Mouse (Mus musculus) kidney, embryonic 14.5 days (tissue): ENCODE results near the gene Tpx2. TPM values are rescaled to one million over a fixed set of nuclear protein-coding genes. Genes with fewer than 3 reads are reported as not detected.

Source experiments
- ATAC-seq: fragments of 200-750 bp; cut with Nextera tagmentation; 2 replicates; pipeline ENCODE4 v1.8.0; 2017; ENCODE audit warnings: moderate number of reproducible peaks, mild to moderate bottlenecking, moderate TSS enrichment, moderate library complexity; ENCODE audit not compliant: low FRiP score, low TSS enrichment
- H3K27ac ChIP-seq: fragments of 300-500 bp; sonication (generic); 2 replicates; pipeline ENCODE4 v1.5.1; 2014; ENCODE audit warnings: low read depth, mild to moderate bottlenecking, low read length, moderate library complexity, mixed read lengths
- H3K27me3 ChIP-seq: fragments of 300-500 bp; sonication (generic); 2 replicates; pipeline ENCODE4 v1.6.1; 2014; ENCODE audit warnings: mild to moderate bottlenecking, low read length; ENCODE audit not compliant: control insufficient read depth, insufficient read depth
- H3K36me3 ChIP-seq: fragments of 300-500 bp; sonication (generic); 2 replicates; pipeline ENCODE4 v1.6.1; 2014; ENCODE audit warnings: low read length, mixed read lengths; ENCODE audit not compliant: control insufficient read depth, insufficient read depth
- H3K4me1 ChIP-seq: fragments of 300-500 bp; sonication (generic); 2 replicates; pipeline ENCODE4 v1.6.1; 2014; ENCODE audit warnings: low read length, mixed read lengths; ENCODE audit not compliant: control insufficient read depth, insufficient read depth
- H3K4me2 ChIP-seq: fragments of 300-500 bp; sonication (generic); replicated peaks from 2 replicates; pipeline ENCODE4 v1.6.1; 2014; ENCODE audit warnings: low read depth, mild to moderate bottlenecking, low read length
- H3K4me3 ChIP-seq: fragments of 300-500 bp; sonication (generic); 2 replicates; pipeline ENCODE4 v1.5.1; 2014; ENCODE audit warnings: mild to moderate bottlenecking, low read length
- H3K9ac ChIP-seq: fragments of 300-500 bp; sonication (generic); 2 replicates; pipeline ENCODE4 v1.6.1; 2014; ENCODE audit warnings: low read depth, mild to moderate bottlenecking, low read length, moderate library complexity
- H3K9me3 ChIP-seq: fragments of 300-500 bp; sonication (generic); 2 replicates; pipeline ENCODE4 v1.6.1; 2016; ENCODE audit warnings: low read length; ENCODE audit not compliant: control insufficient read depth
- WGBS: fragments of 180-500 bp; shearing (Covaris S2); extraction: QIAGEN DNeasy Blood & Tissue Kit; methylation state at CpG from one replicate; pipeline ENCODE4 v1.1.7; 2014; 5-methylcytosine and 5-hydroxymethylcytosine counted together
- polyA plus RNA-seq: library from polyadenylated mRNA; unstranded; fragments of >200 nt; fragmentation: Nextera tagmentation; extraction: Ambion mirVana; gene quantifications from 2 replicates; pipeline ENCODE4 v1.2.1, GENCODE M21; 2014

The Tpx2 gene
- polyA plus RNA-seq, 1 experiment from 2014 or later, result 124 TPM

DNA sequence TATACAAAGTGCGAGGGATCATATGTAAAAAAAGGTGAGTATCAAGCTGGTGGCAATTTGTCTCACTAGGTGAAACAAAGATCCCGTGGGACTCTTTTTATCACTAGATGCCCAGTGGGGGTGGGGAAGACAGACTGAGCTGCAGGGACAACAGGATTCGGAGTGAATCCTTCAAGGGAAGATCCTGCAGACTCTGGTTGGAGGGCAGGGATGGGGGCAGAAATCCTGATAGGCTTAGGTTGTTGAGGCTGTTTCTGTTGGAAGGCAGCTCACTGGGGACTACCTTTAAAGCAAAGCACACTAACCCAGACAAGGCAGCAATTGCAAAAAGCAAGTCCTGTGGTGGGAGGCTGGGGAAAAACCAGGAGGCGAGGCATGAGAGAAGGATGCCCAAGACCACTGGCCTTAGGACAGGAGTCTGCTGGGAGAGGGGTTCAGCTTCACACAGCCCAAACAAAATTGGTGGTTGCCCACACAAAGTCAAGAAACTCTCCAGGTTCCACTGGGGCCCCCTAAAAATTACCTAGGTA, 22.5 kb upstream of the Tpx2 start:
- Histone ChIP-seq H3K4me2 (no peak overlapping the region), H3K9ac (no peak overlapping the region), H3K9me3 (no peaks in the 10 kb centered on the region), H3K27me3 (no peaks in the 10 kb centered on the region), H3K27ac (no peak overlapping the region), H3K4me3 (no peak overlapping the region), H3K4me1 (peaks cover 75% of the 10 kb centered on the region), H3K36me3 (peaks cover 25% of the 10 kb centered on the region)
- ATAC-seq, result no peak
- WGBS, result 74% methylated on average over 4 of the region's 4 CpGs

DNA sequence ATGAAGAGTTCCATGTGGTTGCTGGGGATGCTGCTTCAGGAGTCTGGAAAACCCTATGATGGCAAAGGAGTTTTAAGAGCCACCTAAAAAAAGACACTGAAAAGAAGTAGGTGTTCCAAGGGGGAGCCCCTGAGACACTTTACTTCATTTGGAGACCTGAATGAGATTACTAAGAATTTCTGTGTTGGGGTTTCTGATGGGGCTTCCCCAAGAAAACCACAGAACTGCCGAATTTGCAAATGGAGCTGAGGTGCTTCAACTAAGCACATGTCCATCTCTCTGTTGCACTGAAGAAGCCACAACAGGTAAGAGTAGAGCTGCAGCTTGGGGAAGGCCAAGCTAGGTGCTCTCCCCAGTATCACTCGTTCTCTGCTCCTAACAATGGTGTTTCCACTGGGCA, 22.1 kb upstream of the Tpx2 start:
- Histone ChIP-seq H3K27ac (no peak overlapping the region), H3K9ac (no peak overlapping the region), H3K9me3 (no peaks in the 10 kb centered on the region), H3K27me3 (no peaks in the 10 kb centered on the region), H3K4me1 (peaks cover 71% of the 10 kb centered on the region), H3K36me3 (peaks cover 25% of the 10 kb centered on the region), H3K4me3 (no peak overlapping the region), H3K4me2 (no peak overlapping the region)
- WGBS, result 91% methylated on average over 2 of the region's 2 CpGs
- no peak for ATAC-seq

DNA sequence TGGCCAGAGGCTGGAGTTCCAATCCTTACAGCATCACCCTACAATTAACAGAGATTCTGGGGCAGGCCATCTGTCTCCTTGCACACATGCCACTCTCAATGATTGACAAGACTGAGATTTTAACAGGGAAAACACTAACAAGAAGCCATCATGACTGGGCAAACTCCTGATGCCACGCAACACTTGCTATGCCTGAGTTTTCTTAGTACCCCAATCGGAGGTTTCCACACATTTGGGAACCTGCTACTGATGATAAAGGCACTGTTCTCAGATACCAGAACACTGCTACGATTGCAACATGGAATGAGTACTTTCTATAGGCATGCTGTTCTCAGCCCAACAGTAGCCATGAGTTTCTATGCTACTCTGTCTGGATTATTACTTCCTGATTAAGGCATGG, 21.3 kb upstream of the Tpx2 start:
- Histone ChIP-seq H3K4me2 (peak overlapping the region; percentile 85; the same call in 1 of the 2 replicates), H3K4me3 (no peak overlapping the region), H3K9ac (no peak overlapping the region), H3K4me1 (peaks cover 63% of the 10 kb centered on the region), H3K27ac (no peak overlapping the region), H3K27me3 (no peaks in the 10 kb centered on the region), H3K9me3 (no peaks in the 10 kb centered on the region), H3K36me3 (peaks cover 25% of the 10 kb centered on the region)
- WGBS, result 91% methylated on average over 3 of the region's 3 CpGs
- ATAC-seq, result no peak

DNA sequence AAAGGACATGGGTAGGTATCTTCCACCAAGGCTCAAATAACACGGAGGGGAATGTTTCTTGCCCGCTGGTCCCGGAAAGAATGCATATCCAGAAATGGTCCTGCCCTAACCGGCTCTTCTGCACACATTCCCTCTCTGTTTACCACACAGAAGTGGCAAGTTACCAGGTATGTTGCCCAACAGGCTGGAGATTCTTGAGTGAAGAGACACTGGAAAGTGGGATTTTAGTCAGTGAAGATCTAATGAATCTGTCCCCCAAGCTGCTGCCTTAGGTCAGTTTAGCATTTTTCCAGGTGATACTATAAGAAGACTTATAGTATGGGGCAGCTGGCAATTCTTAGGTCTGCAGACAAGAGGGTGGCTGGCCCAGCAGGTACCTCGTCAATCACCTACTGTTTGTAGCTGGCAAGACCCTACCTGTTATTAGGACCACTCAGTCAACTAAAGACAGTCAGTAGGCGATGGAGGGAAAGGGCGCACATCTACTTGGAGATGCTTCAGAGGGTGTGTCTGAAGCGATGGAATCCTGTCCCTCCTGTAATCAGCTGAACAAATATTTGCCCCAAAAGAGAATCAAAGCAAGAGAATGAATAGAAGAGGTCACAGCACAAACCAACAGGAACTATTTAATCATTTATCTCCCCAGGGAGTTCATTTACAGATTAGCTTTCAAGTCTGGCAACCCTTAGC, 20.3 kb upstream of the Tpx2 start:
- peaks cover 56% of the 10 kb centered on the region for H3K4me1 ChIP-seq
- no peaks in the 10 kb centered on the region for H3K27me3 ChIP-seq
- H3K9me3 ChIP-seq, result no peaks in the 10 kb centered on the region
- no peak for ATAC-seq
- WGBS, result 71% methylated on average over 8 of the region's 8 CpGs
- peak overlapping the region; percentile 57 for H3K4me3 ChIP-seq
- H3K36me3 ChIP-seq, result peaks cover 25% of the 10 kb centered on the region
- H3K4me2 ChIP-seq, result peak overlapping the region; percentile 85
- H3K27ac ChIP-seq, result peak overlapping the region; percentile 49; the same call in 1 of the 2 replicates
- 0 out of 2 replicates have a peak overlapping the region, but pooled peaks have one; percentile 1 for H3K9ac ChIP-seq

DNA sequence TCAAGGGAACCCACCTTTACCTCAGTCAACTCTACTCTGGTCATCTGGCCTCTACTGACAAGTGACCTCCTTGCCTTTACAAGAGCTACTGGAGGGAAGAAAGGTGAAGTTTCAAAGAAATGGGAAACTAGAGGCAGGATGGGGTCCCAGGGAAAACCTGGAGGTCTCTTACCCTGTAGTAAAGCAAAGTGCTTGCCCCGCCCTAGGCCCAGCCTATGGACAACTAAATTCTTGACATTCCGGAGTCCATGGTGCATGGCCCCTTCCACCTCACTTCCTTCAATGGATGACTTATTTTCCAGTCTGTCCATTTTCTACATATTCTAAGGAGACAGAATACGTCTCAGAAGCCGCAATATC, 19.8 kb upstream of the Tpx2 start:
- Histone ChIP-seq H3K9ac (0 out of 2 replicates have a peak overlapping the region, but pooled peaks have one; percentile 1), H3K4me2 (peak overlapping the region; percentile 85), H3K36me3 (peaks cover 25% of the 10 kb centered on the region), H3K27ac (peak overlapping the region; percentile 49; the same call in 1 of the 2 replicates), H3K9me3 (no peaks in the 10 kb centered on the region), H3K4me1 (peaks cover 56% of the 10 kb centered on the region), H3K4me3 (peak overlapping the region; percentile 57), H3K27me3 (no peaks in the 10 kb centered on the region)
- 36% methylated on average over 4 of the region's 4 CpGs for WGBS
- ATAC-seq, result no peak

DNA sequence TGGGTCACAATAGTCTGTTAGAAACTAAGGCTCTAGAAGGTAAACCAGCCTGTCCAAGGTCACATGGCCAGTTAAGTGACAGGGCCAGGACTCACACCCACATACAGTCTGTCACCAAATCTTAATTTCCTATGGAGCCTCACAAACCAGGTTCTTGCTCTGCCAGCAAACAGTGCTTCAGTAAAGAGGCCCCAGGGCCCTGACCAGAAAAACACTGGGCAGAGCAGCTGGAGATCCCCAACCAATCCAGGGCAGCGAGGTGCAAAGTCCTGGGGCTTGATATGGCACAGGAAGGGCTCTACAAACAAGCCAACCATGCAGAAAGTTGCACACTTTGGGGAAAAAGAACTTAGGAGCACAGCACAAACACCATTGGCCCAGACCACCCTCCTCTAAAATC, 19.2 kb upstream of the Tpx2 start:
- no peak for ATAC-seq
- 21% methylated on average over 1 of the region's 1 CpGs for WGBS
- H3K4me3 ChIP-seq, result peak overlapping the region; percentile 57
- H3K27ac ChIP-seq, result peak overlapping the region; percentile 49
- peak overlapping the region; percentile 80; the same call in 1 of the 2 replicates for H3K9ac ChIP-seq
- H3K4me1 ChIP-seq, result peaks cover 55% of the 10 kb centered on the region
- H3K4me2 ChIP-seq, result peak overlapping the region; percentile 85
- H3K27me3 ChIP-seq, result no peaks in the 10 kb centered on the region
- peaks cover 25% of the 10 kb centered on the region for H3K36me3 ChIP-seq
- no peaks in the 10 kb centered on the region for H3K9me3 ChIP-seq

DNA sequence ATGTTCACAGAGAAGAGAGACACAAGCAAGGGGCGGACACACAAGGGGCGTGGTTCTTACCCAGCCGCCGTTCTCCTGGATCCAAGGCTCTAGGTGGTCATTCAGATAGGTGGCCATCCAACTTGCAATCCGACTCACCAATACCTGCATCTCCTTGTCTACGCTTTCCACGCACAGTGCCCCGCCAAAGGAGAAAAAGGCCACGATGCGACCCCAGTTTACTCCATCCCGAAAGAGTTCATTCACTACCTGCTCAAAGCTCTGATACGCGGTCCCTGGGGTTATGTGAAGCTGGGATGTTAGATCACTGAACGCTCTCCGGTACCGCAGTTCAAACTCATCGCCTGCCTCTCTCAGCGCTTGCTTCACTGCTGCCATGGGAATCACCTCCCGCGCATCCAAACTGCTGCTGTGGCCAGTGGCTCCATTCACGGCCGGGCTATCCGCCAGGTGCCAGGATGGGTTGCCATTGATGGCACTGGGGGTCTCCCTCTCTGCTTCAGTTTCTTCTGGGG, 18.3 kb upstream of the Tpx2 start:
- no peak for ATAC-seq
- no peaks in the 10 kb centered on the region for H3K27me3 ChIP-seq
- H3K4me3 ChIP-seq, result peak overlapping the region; percentile 57
- peak overlapping the region; percentile 85 for H3K4me2 ChIP-seq
- H3K27ac ChIP-seq, result peak overlapping the region; percentile 95; the same call in 1 of the 2 replicates
- WGBS, result 64% methylated on average over 23 of the region's 23 CpGs
- peaks cover 25% of the 10 kb centered on the region for H3K36me3 ChIP-seq
- H3K9ac ChIP-seq, result peak overlapping the region; percentile 80
- H3K9me3 ChIP-seq, result no peaks in the 10 kb centered on the region
- peaks cover 48% of the 10 kb centered on the region for H3K4me1 ChIP-seq

DNA sequence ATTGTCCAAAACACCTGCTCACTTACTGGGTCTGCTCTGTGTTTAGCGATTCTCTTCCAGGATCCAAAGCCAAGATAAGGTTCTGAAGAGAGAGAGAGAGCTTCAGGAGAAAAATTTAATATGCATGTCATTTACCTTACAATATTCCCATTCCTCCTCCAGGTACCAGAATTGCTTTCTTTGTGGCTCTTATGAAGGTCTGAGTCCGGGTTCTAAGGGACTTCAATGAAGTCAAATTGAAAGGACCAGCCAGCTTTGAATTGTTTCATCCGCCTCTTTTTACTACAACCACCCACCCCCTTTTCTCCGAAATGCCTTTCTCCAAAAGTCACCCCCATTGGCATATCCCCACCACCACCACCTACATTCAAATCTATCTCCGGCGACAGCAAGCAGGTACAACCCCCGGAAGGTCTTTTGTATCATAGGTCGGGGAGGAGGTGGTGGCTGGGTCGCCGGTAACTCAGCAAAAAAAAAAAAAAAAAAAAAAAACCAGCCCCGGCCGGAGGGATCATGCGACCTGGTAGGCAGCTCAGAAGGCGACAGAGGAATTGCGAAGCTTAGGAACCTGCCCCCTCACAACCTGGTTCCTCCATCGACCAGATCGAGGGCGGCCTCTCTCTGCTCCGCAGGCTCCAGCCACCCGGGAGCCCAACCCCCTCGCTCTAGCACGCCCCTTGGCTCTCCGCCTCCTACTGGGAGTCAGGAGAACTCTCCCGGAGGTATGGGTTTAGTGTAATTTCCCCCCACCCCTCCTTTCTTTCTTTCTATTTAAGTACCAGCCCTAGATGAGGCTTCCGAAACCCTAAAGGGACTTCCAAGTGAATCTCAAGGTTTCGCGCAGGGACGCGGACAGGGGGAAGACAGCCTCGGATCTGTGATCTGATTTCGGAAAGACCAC, 17.5 kb upstream of the Tpx2 start:
- WGBS, result 2% methylated on average over 31 of the region's 31 CpGs

More for the DNA sequence above, 17.5 kb upstream of the Tpx2 start:
- Histone ChIP-seq H3K27ac (peak overlapping the region; percentile 95), H3K27me3 (no peaks in the 10 kb centered on the region), H3K9me3 (no peaks in the 10 kb centered on the region), H3K36me3 (peaks cover 18% of the 10 kb centered on the region), H3K4me3 (peak overlapping the region; percentile 57), H3K4me1 (peaks cover 39% of the 10 kb centered on the region), H3K9ac (peak overlapping the region; percentile 80), H3K4me2 (peak overlapping the region; percentile 85)
- ATAC-seq, result peak; percentile 87
